Mouse (Mus musculus) stomach, postnatal 0 days (tissue): ENCODE measurements around the gene Pax1.

ENCODE experiments used
- CTCF ChIP-seq: IDR thresholded peaks from 2 replicates; pipeline ENCODE4 v1.5.1; 2016; ENCODE audit warnings: antibody characterized with exemption, low read depth, mild to moderate bottlenecking, moderate library complexity
- EP300 ChIP-seq: optimal IDR thresholded peaks from 2 replicates; pipeline ENCODE3; 2016; ENCODE audit warnings: antibody characterized with exemption

- no peak for TF ChIP-seq CTCF
- no peak for TF ChIP-seq EP300
Observed at GRCm38 (mm10) chr2:147429607-147430356, 68.1 kb downstream of the Pax1 start.
